Mouse (Mus musculus) stomach, embryonic 14.5 days (tissue): ENCODE results near the gene Fam160a2. TPM values are rescaled to one million over a fixed set of nuclear protein-coding genes. Genes with fewer than 3 reads are reported as not detected.
"Not testable (repeated sequence)": the region's sequence is repeated elsewhere in the genome, so short reads cannot be mapped to it uniquely, and the experiment has no call there.

Source experiments
- ATAC-seq: fragments of 200-750 bp; cut with Nextera tagmentation; 2 replicates; pipeline ENCODE4 v1.8.0; 2017; ENCODE audit warnings: low read depth, moderate TSS enrichment; ENCODE audit not compliant: insufficient number of reproducible peaks, insufficient read depth, low FRiP score
- H3K27ac ChIP-seq: fragments of 300-500 bp; sonication (generic); 2 replicates; pipeline ENCODE4 v1.5.1; 2014; ENCODE audit warnings: mild to moderate bottlenecking, low read length, moderate library complexity, mixed read lengths
- H3K27me3 ChIP-seq: fragments of 300-500 bp; sonication (generic); 2 replicates; pipeline ENCODE4 v1.6.1; 2014; ENCODE audit warnings: low read length, control low read depth, mixed read lengths; ENCODE audit not compliant: control insufficient read depth, insufficient read depth
- H3K36me3 ChIP-seq: fragments of 300-500 bp; sonication (generic); 2 replicates; pipeline ENCODE4 v1.6.1; 2014; ENCODE audit warnings: mild to moderate bottlenecking, control low read depth, low read length, moderate library complexity, mixed read lengths; ENCODE audit not compliant: control insufficient read depth, insufficient read depth
- H3K4me1 ChIP-seq: fragments of 300-500 bp; sonication (generic); 2 replicates; pipeline ENCODE4 v1.6.1; 2014; ENCODE audit warnings: low read length, control low read depth, mixed read lengths; ENCODE audit not compliant: control insufficient read depth, insufficient read depth
- H3K4me2 ChIP-seq: fragments of 300-500 bp; sonication (generic); replicated peaks from 2 replicates; pipeline ENCODE4 v1.6.1; 2014; ENCODE audit warnings: low read depth, low read length, control low read depth
- H3K4me3 ChIP-seq: fragments of 300-500 bp; sonication (generic); 2 replicates; pipeline ENCODE4 v1.5.1; 2014; ENCODE audit warnings: low read depth, low read length, control low read depth
- H3K9ac ChIP-seq: fragments of 300-500 bp; sonication (generic); replicated peaks from 2 replicates; pipeline ENCODE4 v1.6.1; 2014; ENCODE audit warnings: low read depth, mild to moderate bottlenecking, control low read depth, low read length, moderate library complexity, mixed read lengths
- H3K9me3 ChIP-seq: fragments of 300-500 bp; sonication (generic); 2 replicates; pipeline ENCODE4 v1.6.1; 2016; ENCODE audit warnings: low read depth, low read length, control low read depth; ENCODE audit not compliant: control insufficient read depth
- WGBS: fragments of 180-500 bp; shearing (Covaris S2); extraction: QIAGEN DNeasy Blood & Tissue Kit; methylation state at CpG from one replicate; pipeline ENCODE4 v1.1.7; 2014; 5-methylcytosine and 5-hydroxymethylcytosine counted together
- polyA plus RNA-seq: library from polyadenylated mRNA; unstranded; fragments of >200 nt; fragmentation: Nextera tagmentation; extraction: Ambion mirVana; gene quantifications from 2 replicates; pipeline ENCODE4 v1.2.1, GENCODE M21; 2014

Gene Fam160a2
- polyA plus RNA-seq, 1 experiment from 2014 or later = 40.3 TPM

GRCm38 (mm10) chr7:105356064-105356463 is 43.8 kb downstream of the Fam160a2 start:
- not testable (repeated sequence) for H3K4me1 ChIP-seq, H3K4me3 ChIP-seq, ATAC-seq, H3K27me3 ChIP-seq, H3K27ac ChIP-seq, H3K9me3 ChIP-seq, H3K9ac ChIP-seq, H3K36me3 ChIP-seq, H3K4me2 ChIP-seq
- no CpG with 5 or more reads among the region's 5 CpGs for WGBS

- 78% methylated on average over 2 of the region's 2 CpGs for WGBS
- H3K9me3 ChIP-seq = no peaks in the 10 kb centered on the region
- H3K4me3 ChIP-seq = no peak overlapping the region
- no peaks in the 10 kb centered on the region for H3K27me3 ChIP-seq
- no peak overlapping the region for H3K9ac ChIP-seq
- no peak overlapping the region for H3K27ac ChIP-seq
- H3K4me2 ChIP-seq = no peak overlapping the region
- H3K4me1 ChIP-seq = no peaks in the 10 kb centered on the region
- ATAC-seq = no peak
- H3K36me3 ChIP-seq = no peaks in the 10 kb centered on the region
Observed at GRCm38 (mm10) chr7:105342752-105343151, 57.1 kb downstream of the Fam160a2 start.

GRCm38 (mm10) chr7:105342170-105342569 is 57.7 kb downstream of the Fam160a2 start, which contains the start of gene Olfr691:
TSS of gene Olfr691 (minus strand) at chr7:105342270.
- Histone ChIP-seq H3K4me2 (no peak within 1 kb of the TSS), H3K4me1 (no peaks in the 10 kb centered on the region), H3K9me3 (no peaks in the 10 kb centered on the region), H3K9ac (no peak within 1 kb of the TSS), H3K4me3 (no peak within 1 kb of the TSS), H3K36me3 (no peaks in the 10 kb centered on the region), H3K27me3 (no peaks in the 10 kb centered on the region), H3K27ac (no peak within 1 kb of the TSS)
- 53% methylated on average over 1 of the region's 1 CpGs for WGBS
- ATAC-seq = no peak

GRCm38 (mm10) chr7:105334004-105334403 is 65.8 kb downstream of the Fam160a2 start, which contains the start of gene Olfr690:
TSS of gene Olfr690 (minus strand) at chr7:105334104.
- Histone ChIP-seq H3K36me3 (no peaks in the 10 kb centered on the region), H3K4me1 (no peaks in the 10 kb centered on the region), H3K9ac (no peak within 1 kb of the TSS), H3K27ac (no peak within 1 kb of the TSS), H3K9me3 (no peaks in the 10 kb centered on the region), H3K4me2 (no peak within 1 kb of the TSS), H3K27me3 (no peaks in the 10 kb centered on the region), H3K4me3 (no peak within 1 kb of the TSS)
- no peak for ATAC-seq
- 82% methylated on average over 1 of the region's 1 CpGs for WGBS

GRCm38 (mm10) chr7:105325302-105325701 is 74.6 kb downstream of the Fam160a2 start:
- no peak overlapping the region for H3K4me3 ChIP-seq
- 67% methylated on average over 2 of the region's 2 CpGs for WGBS
- no peaks in the 10 kb centered on the region for H3K9me3 ChIP-seq
- H3K27me3 ChIP-seq = no peaks in the 10 kb centered on the region
- H3K36me3 ChIP-seq = no peaks in the 10 kb centered on the region
- no peak overlapping the region for H3K4me2 ChIP-seq
- H3K27ac ChIP-seq = no peak overlapping the region
- H3K4me1 ChIP-seq = no peaks in the 10 kb centered on the region
- no peak overlapping the region for H3K9ac ChIP-seq
- ATAC-seq = no peak

Other genes with a start within 250 kb of the Fam160a2 start
- gene Olfr684, start 236.4 kb downstream of the Fam160a2 start, polyA plus RNA-seq = not detected in 2 replicates
- not detected in 2 replicates for gene Olfr685, start 214.0 kb downstream of the Fam160a2 start, polyA plus RNA-seq
- gene Olfr686, start 192.6 kb downstream of the Fam160a2 start, polyA plus RNA-seq = not detected in 2 replicates
- gene Olfr688, start 112.0 kb downstream of the Fam160a2 start, polyA plus RNA-seq = not detected in 2 replicates
- not detected in 2 replicates for gene Olfr689, start 88.9 kb downstream of the Fam160a2 start, polyA plus RNA-seq
- not detected in 2 replicates for gene Olfr690, start 66.0 kb downstream of the Fam160a2 start, polyA plus RNA-seq
- gene Olfr691, start 57.8 kb downstream of the Fam160a2 start, polyA plus RNA-seq = not detected in 2 replicates
- not detected in 2 replicates for gene Olfr692, start 31.8 kb downstream of the Fam160a2 start, polyA plus RNA-seq
- not detected in 2 replicates for gene Gm5901, start 25.0 kb downstream of the Fam160a2 start, polyA plus RNA-seq
- not detected in 2 replicates for gene Cnga4, start 4.5 kb upstream of the Fam160a2 start, polyA plus RNA-seq
- 0.85 and 0.87 TPM in 2 replicates for gene Cckbr, start 25.7 kb upstream of the Fam160a2 start, polyA plus RNA-seq
- gene Cavin3, start 82.2 kb upstream of the Fam160a2 start, polyA plus RNA-seq = 113 and 121 TPM in 2 replicates
- 40.4 and 40.6 TPM in 2 replicates for gene Smpd1, start 154.3 kb upstream of the Fam160a2 start, polyA plus RNA-seq
- 41.8 and 47.2 TPM in 2 replicates for gene Apbb1, start 181.6 kb upstream of the Fam160a2 start, polyA plus RNA-seq
- gene Hpx, start 200.1 kb upstream of the Fam160a2 start, polyA plus RNA-seq = 0.38 and 0.46 TPM in 2 replicates
- 28.8 and 29.1 TPM in 2 replicates for gene Trim3, start 233.5 kb upstream of the Fam160a2 start, polyA plus RNA-seq
- gene Timm10b, start 240.0 kb upstream of the Fam160a2 start, polyA plus RNA-seq = 203 and 209 TPM in 2 replicates
- gene Arfip2, start 240.4 kb upstream of the Fam160a2 start, polyA plus RNA-seq = 88.9 and 94.0 TPM in 2 replicates
- 24.1 and 35.7 TPM in 2 replicates for gene Gm45799, start 240.5 kb upstream of the Fam160a2 start, polyA plus RNA-seq